Mouse (Mus musculus) frontal cortex, adult 2 months (tissue): ENCODE data around the gene Gm11639. TPM values are rescaled to one million over a fixed set of nuclear protein-coding genes. Genes with fewer than 3 reads are reported as not detected.

Experiments used
- DNase-seq, 2 experiments: peaks; one replicate each; pipeline ENCODE4 v3.0.0; 2022; ENCODE audit warnings: low spot score in 1 of 2; ENCODE audit errors: extremely low spot score in 1 of 2
- polyA plus RNA-seq: library from polyadenylated mRNA; depleted of rRNA; stranded (reverse); fragments of >200 nt; gene quantifications from 2 replicates; pipeline ENCODE4 v1.2.3, GENCODE M21; 2012; rRNA removed

The Gm11639 gene
- 0.17 and 0.20 TPM in 2 replicates for polyA plus RNA-seq

- DNase-seq: no peak
Observed at GRCm38 (mm10) chr11:104685548-104685947, at the start of gene Gm11639. Gm11639 (plus strand) TSS chr11:104685707.

DNA sequence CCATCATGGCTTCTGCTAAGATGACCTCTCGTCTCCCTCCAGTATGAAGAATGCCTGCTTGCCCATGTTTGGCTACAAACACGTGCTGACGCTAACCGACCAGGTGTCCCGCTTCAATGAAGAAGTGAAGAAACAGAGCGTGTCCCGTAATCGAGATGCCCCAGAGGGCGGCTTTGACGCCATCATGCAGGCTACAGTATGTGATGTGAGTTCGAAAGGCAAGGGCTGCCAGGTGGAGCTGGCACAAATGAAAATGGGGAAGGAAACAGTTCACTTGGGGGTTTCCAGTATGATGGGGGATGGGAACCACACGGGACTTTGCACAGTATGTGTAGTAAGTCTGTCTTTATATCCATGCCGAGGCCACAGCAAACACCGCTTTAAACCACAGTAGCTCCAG is 48.5 kb upstream of the Gm11639 start:
- no peak for DNase-seq

DNA sequence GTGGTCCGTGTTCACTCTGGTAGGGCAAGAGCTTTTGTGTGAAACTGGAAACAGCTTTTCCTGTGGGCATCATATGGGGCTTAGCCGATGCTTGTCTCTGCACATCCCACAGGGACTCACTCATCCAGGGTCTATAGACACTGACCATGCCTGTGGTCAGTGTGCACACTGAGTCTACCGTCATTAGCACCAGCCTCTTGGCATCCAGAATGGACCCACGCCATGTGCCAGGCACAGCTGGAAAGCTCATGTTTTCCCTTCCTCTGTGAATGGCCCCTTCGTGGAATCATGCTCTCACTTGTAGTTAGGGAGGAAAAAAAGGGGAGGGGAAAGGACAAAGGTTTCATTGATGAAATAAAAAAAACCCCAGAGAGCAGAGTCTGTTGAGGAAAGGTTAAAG is 47.5 kb upstream of the Gm11639 start:
- DNase-seq: no peak

- DNase-seq: no peak
Observed at GRCm38 (mm10) chr11:104638906-104639305, 46.6 kb upstream of the Gm11639 start.

DNA sequence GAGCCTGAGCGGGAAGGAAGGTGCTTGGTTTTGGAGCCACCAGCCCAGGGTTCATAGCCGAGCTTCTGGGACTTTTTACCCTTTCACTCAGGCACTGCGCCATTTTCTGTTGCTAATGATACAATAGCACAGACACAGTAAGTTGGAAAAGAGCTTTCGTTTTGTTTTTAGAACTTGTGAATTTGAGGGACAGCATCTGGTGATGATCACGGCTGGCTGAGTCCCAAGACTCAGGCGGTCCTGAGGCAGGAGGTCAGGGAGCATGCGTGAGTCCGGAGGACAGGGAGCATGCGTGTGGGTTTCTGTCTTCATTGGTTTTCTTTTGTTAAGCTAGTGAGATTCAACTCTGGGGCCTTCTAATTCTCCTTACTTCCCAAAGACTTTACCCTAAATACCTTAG is 45.9 kb upstream of the Gm11639 start:
- DNase-seq: no peak

DNA sequence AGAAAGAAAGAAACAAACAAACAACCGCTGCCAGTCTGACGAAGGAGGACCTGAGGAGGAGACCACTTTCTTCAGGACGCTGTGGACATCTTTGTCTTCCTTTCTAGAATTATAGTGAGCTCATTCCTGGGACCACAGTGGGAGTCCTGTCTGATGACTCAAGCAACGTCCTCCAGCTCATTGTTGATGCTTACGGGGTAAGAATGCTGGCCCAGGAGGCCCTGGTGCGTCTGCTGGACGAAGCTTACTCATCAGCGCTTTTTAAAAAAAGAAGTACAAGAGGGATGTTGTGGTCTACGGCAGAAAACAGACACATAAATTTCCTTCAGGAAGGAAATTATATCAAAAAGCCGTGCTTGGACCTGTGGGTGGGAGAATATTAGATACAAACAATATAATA is 44.6 kb upstream of the Gm11639 start:
- no peak for DNase-seq

- no peak for DNase-seq
Observed at GRCm38 (mm10) chr11:104643236-104643635, 42.3 kb upstream of the Gm11639 start.

- DNase-seq: no peak
Observed at GRCm38 (mm10) chr11:104645402-104645801, 40.1 kb upstream of the Gm11639 start.

DNA sequence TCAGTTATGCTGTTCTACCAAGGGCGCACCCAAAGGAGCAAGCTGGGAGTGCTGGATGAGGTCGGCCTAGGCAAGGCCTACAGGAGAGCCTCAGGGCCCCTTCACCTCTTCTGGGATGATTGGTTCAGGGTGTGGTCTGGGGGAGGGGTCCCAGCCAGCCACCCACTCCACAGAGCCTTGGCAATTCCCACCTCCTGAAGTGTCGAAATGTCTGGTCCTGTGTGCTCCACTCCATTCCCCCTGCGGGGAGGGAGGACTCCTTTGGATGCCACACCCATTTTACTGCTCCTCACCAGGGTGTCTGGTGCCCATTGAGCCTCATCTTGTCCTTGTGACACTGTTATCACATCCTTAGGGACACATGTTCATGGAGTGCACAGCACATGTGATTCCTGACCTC is 39.3 kb upstream of the Gm11639 start:
- no peak for DNase-seq

DNA sequence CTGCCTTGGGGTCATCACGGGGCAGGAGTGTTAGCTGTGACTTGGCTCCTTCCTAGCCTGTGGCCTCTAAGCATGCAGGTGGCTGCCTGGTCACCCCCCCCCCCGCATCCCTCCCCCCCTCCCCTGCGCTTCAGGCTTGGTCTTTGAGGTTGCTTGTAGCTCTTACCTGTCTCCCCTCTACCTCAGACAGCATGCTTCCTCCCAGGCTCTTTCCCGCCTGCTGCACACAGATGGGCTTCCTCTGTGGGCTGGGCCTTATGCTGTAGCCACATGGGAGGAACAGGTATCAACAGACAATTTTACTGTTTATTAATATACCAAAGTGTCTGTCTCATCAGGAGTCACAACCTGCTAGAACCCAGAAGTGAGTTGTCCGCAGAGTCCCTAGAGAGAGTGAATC is 38.9 kb upstream of the Gm11639 start:
- DNase-seq: no peak

- DNase-seq: no peak
Observed at GRCm38 (mm10) chr11:104647188-104647867, 38.2 kb upstream of the Gm11639 start.

- DNase-seq: no peak
Observed at GRCm38 (mm10) chr11:104648571-104648970, 36.9 kb upstream of the Gm11639 start.

- no peak for DNase-seq
Observed at GRCm38 (mm10) chr11:104660599-104660998, 24.9 kb upstream of the Gm11639 start.

- DNase-seq: no peak
Observed at GRCm38 (mm10) chr11:104661106-104661505, 24.4 kb upstream of the Gm11639 start.

- no peak for DNase-seq
Observed at GRCm38 (mm10) chr11:104661531-104662205, 23.8 kb upstream of the Gm11639 start.

DNA sequence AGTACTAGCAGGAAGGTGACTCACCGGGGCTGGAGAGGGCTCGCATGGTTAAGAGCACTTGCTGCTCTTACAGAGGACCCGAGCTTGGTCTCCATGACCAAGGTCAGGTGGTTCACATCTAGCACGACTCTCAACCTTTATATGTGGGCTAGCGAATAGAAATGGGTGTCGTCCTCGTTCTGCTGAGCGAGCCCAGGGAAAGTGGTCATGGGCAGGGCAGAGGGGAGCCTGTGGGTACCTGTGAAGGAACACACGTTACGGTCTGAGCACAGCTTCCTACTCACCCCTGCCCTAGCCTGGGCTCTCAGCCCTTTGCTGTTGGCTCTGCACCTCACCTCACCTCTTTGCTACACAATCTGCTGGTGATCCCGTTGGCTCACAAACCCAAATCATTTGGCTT is 22.9 kb upstream of the Gm11639 start:
- no peak for DNase-seq

DNA sequence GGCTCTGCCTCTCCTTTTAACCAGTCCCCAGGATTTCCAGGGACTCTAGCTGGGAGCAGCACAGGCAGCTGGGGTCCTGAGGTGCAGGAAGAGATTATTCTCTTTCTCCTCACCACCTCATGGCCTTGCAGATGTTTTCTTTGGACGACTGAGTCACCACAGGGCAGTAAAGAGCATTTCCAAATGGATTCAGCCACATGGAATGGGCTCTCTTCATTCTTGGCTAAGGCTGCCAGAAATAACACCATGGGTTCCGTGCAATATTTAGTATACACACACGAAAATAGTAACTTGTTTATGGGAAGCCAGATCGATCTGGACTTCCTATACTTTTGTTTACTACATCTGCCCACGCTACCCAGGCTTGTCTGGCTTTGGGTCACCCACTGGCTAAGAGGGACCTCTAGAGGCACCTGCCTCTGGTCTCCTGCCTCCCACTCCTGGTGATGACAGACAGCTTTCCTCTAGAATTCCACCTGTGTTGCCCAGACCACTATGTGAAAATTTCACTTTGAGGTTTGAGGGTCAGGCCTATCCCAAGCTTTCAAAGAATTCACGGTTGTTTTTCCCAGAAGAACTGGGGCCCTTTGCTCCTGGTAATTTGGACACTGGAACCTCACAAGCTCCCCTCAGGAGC is 22.1 kb upstream of the Gm11639 start:
- DNase-seq: no peak

DNA sequence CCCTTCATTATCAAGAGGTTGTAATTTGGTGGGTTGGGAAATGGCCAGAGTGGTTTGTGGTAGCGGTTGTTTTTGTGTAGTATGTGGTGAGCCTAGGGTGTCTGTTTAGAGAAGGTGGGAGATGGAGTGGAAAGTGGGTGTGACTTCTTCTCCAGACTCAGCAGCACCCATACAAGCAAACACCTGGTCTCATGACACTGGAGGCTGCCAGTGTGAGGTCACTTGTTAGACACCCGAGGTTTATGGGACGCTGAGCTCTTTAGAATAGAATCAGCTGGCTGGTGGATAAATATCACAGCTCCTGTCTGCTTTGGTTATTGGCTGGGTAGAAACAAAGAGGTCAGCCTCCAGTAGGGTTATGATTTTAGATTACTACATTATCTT is 21.6 kb upstream of the Gm11639 start:
- no peak for DNase-seq

- DNase-seq: no peak
Observed at GRCm38 (mm10) chr11:104664441-104664840, 21.1 kb upstream of the Gm11639 start.

GRCm38 (mm10) chr11:104667399-104667798 is 18.1 kb upstream of the Gm11639 start:
- no peak for DNase-seq

GRCm38 (mm10) chr11:104673412-104673811 is 12.1 kb upstream of the Gm11639 start:
- DNase-seq: no peak

DNA sequence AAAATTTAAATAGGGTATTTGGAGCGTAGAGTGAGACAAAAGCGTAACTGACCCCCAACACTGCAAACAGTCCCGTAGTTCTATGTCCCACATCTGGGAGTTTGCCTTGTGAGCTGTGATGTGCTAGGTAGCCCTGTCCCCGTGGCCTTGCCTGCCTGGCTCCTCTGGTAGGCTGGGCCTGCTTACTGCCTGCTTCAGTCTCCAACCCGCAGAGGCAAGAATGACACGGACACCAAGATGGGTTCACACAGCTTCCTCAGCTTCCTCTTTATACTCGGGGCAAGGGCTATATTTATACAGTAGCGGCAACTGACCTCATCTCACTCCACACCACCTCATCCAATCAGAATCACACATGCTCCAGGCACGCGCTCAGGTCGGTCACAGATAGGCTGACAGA is 10.7 kb upstream of the Gm11639 start:
- no peak for DNase-seq
